Mouse (Mus musculus) adrenal gland, adult (tissue): ENCODE measurements around the gene Cdc73.
"Not testable (repeated sequence)": the region's sequence is repeated elsewhere in the genome, so short reads cannot be mapped to it uniquely, and the experiment has no call there.

ENCODE experiments used
- DNase-seq, 2 experiments: peaks; one replicate each; pipeline ENCODE4 v3.0.0; 2022 to 2023; ENCODE audit warnings: low spot score in 1 of 2; ENCODE audit not compliant: inconsistent age in 2 of 2

The Cdc73 gene

DNA sequence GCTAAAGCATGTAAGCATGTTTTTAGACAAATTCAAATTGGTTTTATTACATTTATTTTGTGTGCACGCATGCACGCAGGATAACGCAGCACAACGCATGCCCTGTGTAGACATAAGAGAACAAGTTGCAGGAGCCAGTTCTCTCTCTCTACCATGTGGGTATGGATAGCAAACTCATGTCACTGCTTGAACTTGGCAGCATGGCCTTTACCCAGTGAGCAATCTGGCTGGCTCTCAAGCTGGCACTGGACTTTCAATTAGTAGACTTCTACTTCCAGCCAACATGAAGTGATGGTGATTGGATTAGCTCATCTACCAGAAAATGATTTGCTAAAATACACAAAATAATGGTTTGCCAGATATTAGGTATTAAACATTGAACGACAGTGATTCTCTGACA lies 21.6 kb downstream of the Cdc73 start:
- peak in 1 of 2 experiments; percentile 69 for DNase-seq

DNA sequence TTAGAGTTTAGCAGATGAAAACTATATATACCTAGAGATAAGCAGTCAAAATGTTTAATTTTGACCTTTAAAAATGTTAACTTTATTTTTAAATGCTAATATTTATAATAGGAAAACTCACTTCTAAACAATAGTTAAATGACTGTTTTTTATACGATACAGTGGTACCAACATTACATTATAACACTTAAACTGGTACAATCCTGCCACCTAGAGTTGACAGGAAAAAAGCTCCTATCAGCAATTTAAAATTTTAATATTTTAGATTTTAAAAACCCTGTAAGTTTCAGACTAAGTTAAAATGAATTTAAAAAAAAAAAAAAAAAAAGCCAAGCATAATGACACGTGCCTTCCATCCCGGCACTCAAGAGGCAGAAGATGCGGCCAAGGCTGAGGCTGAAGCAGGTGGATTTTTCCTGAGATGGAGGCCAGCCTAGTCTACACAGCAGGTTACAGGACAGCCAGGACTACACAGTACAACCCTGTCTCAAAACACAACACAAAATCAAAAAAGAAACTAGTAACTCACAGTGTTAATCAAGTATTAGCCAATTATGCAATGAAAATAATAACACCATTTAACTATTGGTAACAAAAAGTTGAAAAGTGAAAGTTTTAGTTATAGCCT lies 26.8 kb downstream of the Cdc73 start:
- DNase-seq = no peak

DNA sequence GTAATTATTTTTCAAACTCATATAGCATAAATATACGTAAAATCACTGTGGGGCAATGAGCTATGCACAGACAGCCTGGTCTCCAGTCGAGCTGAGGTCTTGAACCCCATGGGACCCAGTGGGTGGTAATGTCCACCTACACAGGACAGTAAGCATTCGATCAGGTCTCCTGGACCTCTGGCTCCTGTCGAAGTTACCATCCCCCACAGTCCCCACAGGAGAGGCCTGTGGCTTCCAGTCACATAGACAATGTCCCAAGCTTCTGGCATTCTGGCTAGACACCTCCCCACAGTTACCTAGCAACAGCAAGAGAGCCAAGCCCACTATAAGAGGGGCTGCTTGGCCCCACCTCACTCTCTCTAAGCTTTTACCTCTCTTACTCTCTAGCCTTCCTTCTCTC lies 37.9 kb downstream of the Cdc73 start:
- not testable (repeated sequence) for DNase-seq

DNA sequence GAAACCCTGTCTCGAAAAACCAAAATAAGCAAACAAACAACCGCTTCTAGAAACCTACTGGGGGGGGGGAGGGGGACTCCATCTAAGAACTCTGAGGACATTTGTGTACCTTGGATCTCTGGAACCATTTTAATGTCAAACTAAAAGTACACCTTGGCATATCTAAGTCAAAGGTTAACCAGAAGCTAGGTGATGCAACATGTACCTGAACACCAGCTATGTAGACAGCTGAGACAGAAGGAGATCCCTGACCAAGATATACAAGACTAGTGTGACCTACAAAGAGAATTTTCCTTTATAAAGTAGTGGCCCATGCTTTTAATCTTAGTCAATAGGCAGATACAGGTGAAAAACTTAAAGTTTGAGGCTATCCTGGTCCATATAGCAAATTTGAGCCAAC lies 39.5 kb downstream of the Cdc73 start:
- DNase-seq = no peak

DNA sequence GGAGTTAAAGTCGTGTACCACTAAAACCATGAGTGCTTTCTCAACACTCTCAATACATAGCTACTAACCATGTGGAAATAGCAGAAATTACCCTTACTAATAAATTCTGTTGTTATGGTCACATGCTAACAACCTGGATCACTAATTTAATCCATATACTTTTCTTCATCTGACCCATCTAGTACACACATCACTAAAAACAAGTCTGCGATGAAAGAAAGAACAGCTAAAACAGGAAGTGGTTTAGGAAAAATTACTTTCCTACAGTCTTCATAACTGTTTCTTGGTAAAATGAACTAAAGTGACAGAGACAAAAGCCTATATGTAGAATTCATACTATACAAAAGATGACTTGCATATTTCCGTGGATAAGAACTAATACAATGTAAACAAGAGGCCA lies 49.0 kb downstream of the Cdc73 start:
- no peak for DNase-seq

DNA sequence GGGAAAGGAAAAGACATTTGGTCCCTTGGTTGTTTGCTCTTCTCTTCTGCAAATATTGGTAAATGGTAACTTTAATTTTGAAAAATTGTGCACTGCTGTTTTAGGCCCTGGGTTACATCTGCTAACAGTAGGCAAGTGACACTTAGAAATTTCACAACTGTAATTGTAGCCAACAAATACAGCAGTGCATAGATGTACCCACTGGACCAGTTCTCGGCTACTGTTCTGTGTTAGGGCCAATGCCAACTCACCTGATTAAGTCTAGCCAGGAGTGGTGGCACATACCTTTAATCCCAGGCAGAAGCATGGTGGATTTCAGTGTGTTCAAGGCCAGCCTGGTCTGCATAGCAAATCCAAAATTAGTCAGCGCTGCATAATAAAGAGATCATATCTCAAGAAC lies 52.4 kb downstream of the Cdc73 start:
- DNase-seq = no peak

DNA sequence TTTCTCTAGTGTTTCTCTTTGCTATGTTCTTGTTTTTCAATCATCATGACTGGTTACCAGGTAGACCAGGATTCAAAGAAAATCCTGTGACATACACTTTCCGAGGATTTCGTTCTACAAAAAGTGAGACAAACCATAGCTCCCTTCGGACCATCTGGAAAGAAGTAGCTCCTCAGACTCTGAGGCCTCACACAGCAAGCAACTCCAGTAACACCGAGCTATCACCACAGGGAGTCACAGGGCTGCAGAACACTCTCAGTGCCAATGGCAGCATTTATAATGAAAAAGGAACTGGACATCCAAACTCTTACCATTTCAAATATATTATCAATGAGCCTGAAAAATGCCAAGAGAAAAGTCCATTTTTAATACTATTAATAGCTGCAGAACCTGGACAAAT lies 56.5 kb downstream of the Cdc73 start:
- peak in 1 of 2 experiments; percentile 35 for DNase-seq

DNA sequence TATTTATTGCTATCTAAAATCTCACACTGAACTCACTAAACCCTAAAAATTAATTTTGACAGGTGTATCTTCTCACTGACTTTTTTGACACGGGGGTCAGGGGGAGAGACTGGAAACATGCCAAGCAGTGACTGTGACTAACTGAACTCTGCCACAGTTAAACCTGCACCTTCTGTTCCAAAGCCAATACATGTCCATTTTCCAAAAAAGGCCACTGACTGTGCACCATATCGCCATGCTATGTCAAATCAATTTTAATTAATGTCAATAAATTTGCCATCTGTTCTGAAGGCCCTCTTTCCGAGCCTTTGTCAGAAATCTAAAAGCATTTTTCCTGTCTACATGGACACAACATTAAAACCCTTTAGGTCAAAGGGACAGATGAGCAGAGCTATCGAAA lies 57.3 kb downstream of the Cdc73 start:
- peak in 1 of 2 experiments; percentile 58 for DNase-seq

DNA sequence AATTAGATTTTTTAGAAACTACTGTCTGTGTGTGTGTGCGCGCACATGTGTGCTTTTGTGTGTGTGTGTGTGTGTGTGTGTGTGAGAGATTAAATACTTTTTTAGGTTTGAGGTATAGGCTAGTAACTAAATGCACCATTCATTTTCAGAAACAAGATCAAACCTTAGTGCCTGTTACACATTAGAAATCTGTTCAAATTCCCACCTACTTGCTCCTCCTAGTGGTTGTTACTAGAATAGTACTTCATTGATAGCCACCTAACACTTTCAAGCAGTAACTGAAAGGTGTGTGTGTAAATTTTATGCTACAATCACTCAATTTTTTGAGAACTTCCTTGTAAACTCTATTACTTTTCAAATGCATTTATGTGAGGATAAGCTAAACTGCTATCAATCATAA lies 58.5 kb downstream of the Cdc73 start:
- peak in 1 of 2 experiments; percentile 70 for DNase-seq

DNA sequence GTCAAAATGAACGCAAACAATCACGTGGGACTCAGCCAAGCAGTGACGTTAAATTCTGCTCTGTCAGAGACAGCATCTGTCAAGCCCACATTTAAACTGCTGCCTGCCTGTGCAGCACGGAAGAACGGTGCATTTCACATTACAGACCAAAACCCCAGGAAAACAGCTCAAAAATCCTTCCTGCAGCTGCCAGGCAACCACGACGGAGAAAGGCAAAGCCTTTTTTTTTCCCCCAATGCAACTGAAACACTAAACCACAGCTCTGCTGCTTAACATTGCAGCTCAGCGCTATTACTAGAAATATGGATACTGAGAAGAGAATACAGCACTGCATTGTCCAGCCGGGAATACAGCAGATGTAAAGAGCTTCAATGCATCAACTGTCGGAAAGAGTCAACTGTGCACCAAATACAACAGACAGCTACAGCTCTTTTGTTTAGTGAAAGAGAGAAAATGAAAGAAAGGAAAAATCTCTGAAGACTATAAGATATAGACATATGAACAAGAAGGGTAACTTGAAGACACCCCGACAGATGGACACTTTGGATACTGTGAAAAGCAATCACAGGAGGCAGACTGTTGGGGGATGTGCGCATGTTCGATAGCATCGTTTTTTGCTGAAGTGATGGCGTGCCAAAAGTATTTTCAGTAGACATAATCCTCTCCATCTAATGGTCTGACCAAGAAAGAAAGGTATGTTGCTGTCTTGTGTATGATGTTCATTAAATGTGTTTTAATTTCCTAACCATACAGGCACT lies 61.9 kb downstream of the Cdc73 start, which contains the start of gene B3galt2:
Gene B3galt2, plus strand, starts transcription at position 15 of the 758 bp plus-strand sequence.
- DNase-seq = peak; percentile 53 to 85

DNA sequence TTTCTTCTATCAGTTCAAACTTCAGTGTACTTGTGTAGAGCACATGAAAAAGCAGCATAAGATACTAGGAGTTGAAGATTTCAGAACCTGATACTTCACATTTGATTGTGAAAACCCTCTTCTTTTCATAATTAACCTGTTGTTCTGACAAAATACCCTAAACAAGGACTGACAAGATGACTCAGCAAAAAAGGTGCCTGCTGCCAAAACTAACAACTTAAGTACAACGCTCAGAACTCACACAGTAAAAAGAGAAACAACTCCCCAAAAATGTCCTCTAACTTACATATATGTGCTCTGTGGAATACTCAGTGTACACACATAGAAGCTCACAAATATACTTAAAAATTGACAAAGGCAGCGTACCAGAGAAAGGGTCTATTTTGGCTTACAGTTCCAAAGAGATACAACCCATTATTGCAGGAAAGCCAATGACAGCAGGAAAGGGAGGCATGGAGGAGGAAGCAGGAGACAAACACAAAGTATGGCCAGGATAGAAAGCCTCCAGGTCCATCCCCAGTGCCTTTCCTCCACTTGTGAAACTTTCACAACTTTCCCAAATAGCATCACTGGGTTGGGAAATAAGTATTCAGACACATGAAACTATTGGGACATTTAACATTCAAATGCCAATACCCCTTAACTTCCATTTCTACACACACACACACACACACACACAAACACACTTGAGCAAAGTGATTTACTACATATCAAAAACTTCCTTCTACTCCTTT lies 69.7 kb downstream of the Cdc73 start:
- peak in 1 of 2 experiments; percentile 64 for DNase-seq

DNA sequence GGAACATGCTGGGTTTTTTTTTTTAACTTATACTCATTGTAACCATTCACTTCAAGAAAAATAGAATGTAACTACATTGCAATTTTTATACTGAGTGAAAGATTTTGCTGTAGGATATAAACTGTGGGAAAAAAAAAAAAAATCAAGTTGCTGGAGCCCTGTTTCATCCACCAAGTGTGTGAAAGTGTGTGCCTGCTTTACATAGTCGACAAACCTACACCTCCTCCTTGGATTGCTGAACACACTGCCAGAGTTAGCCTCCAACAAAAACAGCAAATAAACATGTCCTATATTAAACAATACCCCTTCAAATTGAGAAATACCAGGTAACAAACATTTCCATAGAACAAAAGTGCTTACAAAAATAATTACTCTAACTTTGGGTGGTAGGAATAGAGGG lies 70.3 kb downstream of the Cdc73 start:
- DNase-seq = no peak

DNA sequence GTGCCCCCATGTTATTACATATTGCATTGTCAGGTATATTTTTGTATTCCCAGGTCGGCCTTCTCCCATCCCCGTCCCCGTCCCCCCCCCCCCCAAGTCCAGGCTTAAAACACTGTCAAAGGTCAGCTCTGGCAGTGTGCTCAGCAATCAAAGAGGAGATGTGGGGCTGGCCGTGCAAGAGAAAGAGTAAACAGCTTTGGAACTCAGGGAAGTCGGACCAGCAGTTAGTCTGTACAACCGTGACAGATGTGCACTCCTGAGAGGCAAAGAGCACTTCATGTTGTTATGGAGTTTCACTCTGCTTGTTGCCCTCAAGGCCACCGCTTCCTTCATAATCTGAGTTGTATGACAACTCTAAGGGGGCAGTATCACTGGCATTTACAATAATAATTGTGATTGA lies 71.4 kb downstream of the Cdc73 start:
- DNase-seq = peak in 1 of 2 experiments; percentile 30

DNA sequence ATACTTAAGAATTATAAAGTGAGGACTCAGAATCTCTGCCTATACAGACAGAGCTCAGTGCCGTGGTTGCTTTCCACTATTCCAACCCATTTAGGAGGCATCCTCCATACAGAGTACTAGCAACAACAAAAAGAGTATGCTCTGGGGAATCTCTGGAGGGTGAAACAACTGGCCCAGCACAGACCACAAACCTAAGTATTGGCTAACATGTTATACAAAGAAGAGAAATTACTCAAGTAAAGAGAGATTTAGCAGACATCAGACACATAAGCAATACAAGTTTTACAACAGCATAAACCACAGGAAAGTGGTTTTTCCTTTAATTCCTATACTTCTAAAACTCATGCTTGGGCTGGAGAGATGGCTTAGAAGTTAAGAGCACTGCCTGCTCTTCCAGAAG lies 80.1 kb downstream of the Cdc73 start:
- no peak for DNase-seq

DNA sequence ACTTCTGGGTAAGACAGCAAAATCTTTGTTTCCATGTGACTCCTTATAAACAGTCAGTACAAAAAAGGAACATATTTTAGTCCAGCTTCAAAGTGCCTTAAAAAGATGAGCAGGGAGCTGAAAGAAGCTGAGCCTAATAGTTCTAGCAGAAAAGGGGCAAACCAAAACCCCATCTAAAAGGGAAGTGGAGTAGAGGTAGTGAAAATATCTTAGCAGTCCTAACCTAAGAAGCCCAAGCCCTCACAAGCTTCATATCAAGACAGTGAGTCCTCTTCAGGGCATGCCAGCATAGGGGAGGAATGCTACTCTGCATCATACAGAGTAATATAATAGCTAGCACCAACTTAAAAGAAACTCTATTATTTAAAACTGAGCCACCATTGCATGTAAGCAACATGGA lies 80.8 kb downstream of the Cdc73 start:
- DNase-seq = peak in 1 of 2 experiments; percentile 28

DNA sequence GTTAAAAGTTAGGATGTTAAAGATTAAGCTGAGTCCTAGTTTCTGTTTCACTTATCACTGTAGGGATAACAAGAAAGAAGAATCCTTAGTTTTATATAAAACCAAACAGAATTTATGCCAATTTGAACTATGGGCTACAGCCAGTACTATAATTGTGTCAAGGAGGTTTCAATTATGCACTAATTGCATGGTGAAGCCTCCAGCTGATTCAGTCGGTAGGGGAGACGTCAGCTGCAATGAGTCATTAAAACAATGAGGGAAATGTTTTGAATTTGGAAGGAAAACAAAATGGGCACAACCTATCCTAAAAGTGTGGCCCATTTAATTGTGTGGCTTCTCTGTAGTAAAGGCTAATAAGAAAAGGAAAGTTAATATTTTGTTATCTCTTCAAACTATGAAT lies 82.9 kb downstream of the Cdc73 start:
- peak in 1 of 2 experiments; percentile 56 for DNase-seq

DNA sequence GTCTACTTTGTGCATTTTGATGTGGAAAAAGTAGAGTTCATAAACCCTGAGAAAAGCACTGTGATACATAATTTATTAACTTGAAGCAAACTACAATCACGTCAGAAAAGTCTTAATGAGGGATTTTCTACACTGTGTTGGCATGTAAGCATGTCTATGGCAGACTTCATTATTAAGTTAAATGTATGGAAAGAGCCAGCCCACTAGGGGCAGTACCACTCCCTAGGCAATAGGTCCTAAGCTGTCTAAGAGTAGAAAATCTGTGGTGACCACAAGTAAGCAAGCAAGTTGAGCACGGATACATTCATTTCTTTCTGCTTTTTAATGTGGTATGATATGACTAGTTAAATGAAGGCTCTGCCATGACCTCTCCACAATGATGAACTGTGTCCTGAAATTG lies 89.8 kb downstream of the Cdc73 start:
- DNase-seq = no peak

DNA sequence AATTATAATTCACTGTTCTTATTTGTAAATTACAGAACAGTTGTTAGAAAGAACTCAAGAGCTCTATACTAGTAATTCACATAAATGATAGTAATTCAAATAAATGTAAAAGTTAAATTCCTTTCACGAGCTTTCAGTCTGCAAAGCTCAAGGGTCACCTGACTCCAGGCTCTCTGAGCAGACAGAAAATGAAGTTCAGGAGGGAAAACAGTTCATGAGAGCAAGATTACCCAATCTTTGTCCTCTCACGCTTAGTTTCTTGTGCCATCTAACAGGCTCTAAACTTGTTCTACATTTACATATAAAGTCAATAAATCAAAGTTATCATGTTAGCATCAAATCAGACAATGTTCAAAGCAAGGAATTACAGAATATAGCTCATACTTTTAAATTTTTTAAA lies 93.8 kb downstream of the Cdc73 start:
- peak in 1 of 2 experiments; percentile 12 for DNase-seq

DNA sequence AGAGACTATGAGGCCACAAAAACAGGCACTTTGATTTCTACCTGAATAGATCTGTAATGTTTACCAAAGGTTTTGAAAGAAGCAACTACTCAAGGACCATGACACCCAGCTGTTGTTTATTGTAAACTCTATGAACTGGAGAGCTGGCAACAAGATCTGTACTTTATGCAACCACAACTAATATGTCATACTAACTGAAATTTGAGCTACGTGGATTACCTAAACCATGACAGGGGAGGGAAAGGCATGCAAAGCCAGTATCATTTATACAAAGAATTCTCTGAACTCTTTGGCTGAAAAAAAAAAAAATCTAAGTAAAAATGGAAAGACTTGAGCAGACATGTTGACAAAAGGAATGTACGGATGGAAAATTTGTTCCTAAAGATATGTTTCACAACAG lies 105.8 kb downstream of the Cdc73 start:
- DNase-seq = no peak

DNA sequence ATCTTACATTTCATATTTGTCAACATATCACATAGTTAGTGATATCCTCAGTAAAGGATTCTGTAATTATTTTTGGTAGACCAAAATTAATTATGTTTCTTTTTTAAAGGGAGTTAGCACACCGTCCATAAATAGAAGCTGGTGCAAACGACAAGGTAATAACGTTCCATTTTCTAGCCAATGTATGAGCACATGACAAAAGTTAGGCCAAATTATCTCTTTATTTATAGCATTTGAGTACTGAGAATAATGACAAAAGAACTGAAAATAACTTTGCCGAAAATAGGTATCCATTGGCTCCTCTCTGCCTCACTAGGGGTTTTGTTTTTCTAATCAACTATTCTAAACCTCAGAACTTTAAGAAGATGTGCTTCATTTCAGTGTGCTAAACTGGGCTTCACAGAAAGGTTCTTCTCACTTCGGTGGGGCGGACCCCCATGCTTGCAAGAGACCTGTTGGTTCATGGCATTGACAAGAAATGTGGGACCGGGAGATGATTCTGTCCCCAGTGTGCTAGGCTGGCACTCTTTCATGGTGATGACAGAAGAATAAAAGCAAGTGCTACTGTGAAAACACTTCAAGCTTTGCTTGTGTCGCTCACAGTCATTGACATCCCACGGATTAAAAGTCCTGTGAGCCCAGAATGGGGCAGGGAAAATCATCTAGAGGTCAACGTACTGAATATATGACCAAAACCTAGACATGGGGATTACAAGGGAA lies 125.7 kb downstream of the Cdc73 start:
- DNase-seq = no peak

DNA sequence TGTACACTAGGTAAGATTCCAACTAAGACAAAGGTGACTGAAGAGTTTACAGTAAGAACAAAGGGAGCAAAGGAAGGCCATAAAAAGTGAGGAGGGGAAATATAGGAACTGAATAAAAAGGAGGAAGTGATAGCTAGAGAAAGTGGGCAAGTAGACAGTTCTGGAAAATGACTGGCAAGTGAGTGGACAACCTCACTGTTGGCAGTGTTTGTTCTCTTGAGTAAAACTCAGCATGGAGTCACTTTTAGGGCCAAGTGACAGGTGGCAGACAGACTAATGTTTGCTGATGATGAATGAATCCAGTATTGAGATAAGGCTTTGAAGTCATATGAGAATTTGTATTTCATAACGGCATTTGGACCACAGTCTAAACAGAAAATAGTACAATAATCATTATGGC lies 144.5 kb downstream of the Cdc73 start:
- peak in 1 of 2 experiments; percentile 34 for DNase-seq
